Mouse (Mus musculus) heart, adult 2 months (tissue): ENCODE measurements around the gene Shisa3. TPM values are rescaled to one million over a fixed set of nuclear protein-coding genes. Genes with fewer than 3 reads are reported as not detected.
A peak's percentile ranks its signal among the peaks of the same experiment; 100 is the strongest.

Experiments
- DNase-seq, 2 experiments: peaks; one replicate each; pipeline ENCODE4 v3.0.0; 2021
- H3K27ac ChIP-seq: fragments of 200-600 bp; 2 replicates; pipeline ENCODE4 v1.8.1; 2022
- H3K27me3 ChIP-seq: fragments of 200-500 bp; 2 replicates; pipeline ENCODE4 v1.6.1; 2012; ENCODE audit warnings: mild to moderate bottlenecking, low read length, inconsistent platforms, mixed read lengths; ENCODE audit not compliant: control insufficient read depth, insufficient read depth
- H3K36me3 ChIP-seq: fragments of 200-500 bp; 2 replicates; pipeline ENCODE4 v1.6.1; 2012; ENCODE audit warnings: low read length, inconsistent platforms; ENCODE audit not compliant: control insufficient read depth, insufficient read depth
- H3K4me1 ChIP-seq: fragments of 200-500 bp; 2 replicates; pipeline ENCODE4 v1.6.1; 2011; ENCODE audit warnings: low read length; ENCODE audit not compliant: control insufficient read depth, insufficient read depth
- H3K4me3 ChIP-seq: fragments of 200-600 bp; 2 replicates; pipeline ENCODE4 v1.8.1; 2022
- H3K79me2 ChIP-seq: fragments of 200-500 bp; replicated peaks from 2 replicates; pipeline ENCODE4 v1.6.1; 2012; ENCODE audit warnings: mild to moderate bottlenecking, inconsistent platforms, low read length, moderate library complexity, mixed read lengths; ENCODE audit not compliant: control insufficient read depth, insufficient read depth
- H3K9ac ChIP-seq: fragments of 200-500 bp; 2 replicates; pipeline ENCODE4 v1.6.1; 2012; ENCODE audit warnings: low read depth, mild to moderate bottlenecking, control low read depth, inconsistent platforms, low read length, mixed read lengths
- CTCF ChIP-seq: fragments of 200-600 bp; IDR thresholded peaks from 2 replicates; pipeline ENCODE4 v1.8.1; 2022; ENCODE audit warnings: antibody characterized with exemption, mild to moderate bottlenecking, moderate library complexity
- EP300 ChIP-seq: fragments of 200-500 bp; IDR thresholded peaks from 2 replicates; pipeline ENCODE4 v1.6.1; 2011; ENCODE audit warnings: low read depth, low read length, control low read depth; ENCODE audit not compliant: insufficient read depth
- POLR2A ChIP-seq: fragments of 200-500 bp; IDR thresholded peaks from 2 replicates; pipeline ENCODE4 v1.6.1; 2011; ENCODE audit warnings: mild to moderate bottlenecking, low read depth, low read length, control low read depth; ENCODE audit not compliant: insufficient read depth
- WGBS: fragments of 180-500 bp; shearing (Covaris S2); methylation state at CpG from one replicate; pipeline ENCODE4 v1.1.7; 2018; 5-methylcytosine and 5-hydroxymethylcytosine counted together
- intact Hi-C: fragments of 180-260 bp; cut with DNase I; formaldehyde crosslinking; loops from one replicate; pipeline ENCODE4 v1.15.1; 2025
- microRNA-seq, 2 experiments: library from miRNA; unstranded; fragments of <30 nt; microRNA quantifications; one replicate each; pipeline ENCODE4 v1.2.0; 2021
- polyA plus RNA-seq: library from polyadenylated mRNA; depleted of rRNA; stranded (reverse); fragments of >200 nt; gene quantifications from 2 replicates; pipeline ENCODE4 v1.2.3, GENCODE M21; 2012; rRNA removed
- total RNA-seq, 2 experiments: library from RNA; stranded (reverse); gene quantifications; 2 replicates each; pipeline ENCODE4 v1.2.3; 2021

The Shisa3 gene
- total and polyA plus RNA-seq, 3 experiments, result 0.59 to 1.2 (median 0.80) TPM

GRCm38 (mm10) chr5:67656821-67657259 is 49.2 kb downstream of the Shisa3 start:
- DNase-seq, result no peak
- Histone ChIP-seq H3K4me1 (peaks cover 1% of the 10 kb centered on the region; the same call in 1 of the 2 replicates), H3K9ac (no peak overlapping the region), H3K4me3 (no peak overlapping the region), H3K36me3 (no peaks in the 10 kb centered on the region), H3K27me3 (no peaks in the 10 kb centered on the region), H3K79me2 (no peaks in the 10 kb centered on the region), H3K27ac (no peak overlapping the region)
- WGBS, result 87% methylated on average over 13 of the region's 13 CpGs
- TF ChIP-seq POLR2A (no peak), EP300 (no peak), CTCF (no peak)
- intact Hi-C loops, result no loop called here

- no peak for DNase-seq
- H3K9ac ChIP-seq, result no peak overlapping the region
- no peaks in the 10 kb centered on the region for H3K36me3 ChIP-seq
- TF ChIP-seq CTCF (no peak), POLR2A (no peak), EP300 (no peak)
- intact Hi-C loops, result no loop called here
- 89% methylated on average over 9 of the region's 9 CpGs for WGBS
- H3K79me2 ChIP-seq, result no peaks in the 10 kb centered on the region
- no peak overlapping the region for H3K27ac ChIP-seq
- H3K4me1 ChIP-seq, result peaks cover 1% of the 10 kb centered on the region; the same call in 1 of the 2 replicates
- no peak overlapping the region for H3K4me3 ChIP-seq
- H3K27me3 ChIP-seq, result no peaks in the 10 kb centered on the region
Observed at GRCm38 (mm10) chr5:67659864-67660263, 52.2 kb downstream of the Shisa3 start.

GRCm38 (mm10) chr5:67662715-67663114 is 55.0 kb downstream of the Shisa3 start:
- Histone ChIP-seq H3K36me3 (no peaks in the 10 kb centered on the region), H3K79me2 (no peaks in the 10 kb centered on the region), H3K27ac (no peak overlapping the region), H3K4me3 (no peak overlapping the region), H3K9ac (no peak overlapping the region), H3K4me1 (no peaks in the 10 kb centered on the region), H3K27me3 (no peaks in the 10 kb centered on the region)
- TF ChIP-seq POLR2A (no peak), EP300 (no peak), CTCF (no peak)
- no peak for DNase-seq
- 76% methylated on average over 6 of the region's 6 CpGs for WGBS
- intact Hi-C loops, result no loop called here

- peak; percentile 34 to 35 for DNase-seq
- intact Hi-C loops, result loop anchor here (2.0 kb wide), 1 partner anchor 57 kb away; no protein-coding TSS in a partner anchor
- no peak for TF ChIP-seq POLR2A
- no peak for TF ChIP-seq EP300
- TF ChIP-seq CTCF, result no peak
- Histone ChIP-seq H3K4me3 (no peak overlapping the region), H3K9ac (no peak overlapping the region), H3K27ac (peak overlapping the region; percentile 51; the same call in 1 of the 2 replicates), H3K27me3 (no peaks in the 10 kb centered on the region), H3K36me3 (peaks cover 6% of the 10 kb centered on the region), H3K4me1 (peaks cover 1% of the 10 kb centered on the region), H3K79me2 (no peaks in the 10 kb centered on the region)
- 34% methylated on average over 13 of the region's 13 CpGs for WGBS
Observed at GRCm38 (mm10) chr5:67669436-67669896, 61.8 kb downstream of the Shisa3 start.

GRCm38 (mm10) chr5:67670158-67670557 is 62.5 kb downstream of the Shisa3 start:
- Histone ChIP-seq H3K9ac (no peak overlapping the region), H3K4me3 (no peak overlapping the region), H3K27ac (no peak overlapping the region), H3K36me3 (peaks cover 6% of the 10 kb centered on the region), H3K4me1 (peaks cover 1% of the 10 kb centered on the region), H3K27me3 (no peaks in the 10 kb centered on the region), H3K79me2 (no peaks in the 10 kb centered on the region)
- DNase-seq, result no peak
- intact Hi-C loops, result no loop called here
- WGBS, result 81% methylated on average over 6 of the region's 6 CpGs
- no peak for TF ChIP-seq CTCF
- TF ChIP-seq EP300, result no peak
- TF ChIP-seq POLR2A, result no peak

- WGBS, result 74% methylated on average over 4 of the region's 4 CpGs
- Histone ChIP-seq H3K79me2 (no peaks in the 10 kb centered on the region), H3K4me1 (peaks cover 1% of the 10 kb centered on the region), H3K9ac (no peak overlapping the region), H3K4me3 (no peak overlapping the region), H3K27ac (no peak overlapping the region), H3K36me3 (peaks cover 6% of the 10 kb centered on the region), H3K27me3 (no peaks in the 10 kb centered on the region)
- no peak for DNase-seq
- intact Hi-C loops, result no loop called here
- TF ChIP-seq EP300 (no peak), CTCF (no peak), POLR2A (no peak)
Observed at GRCm38 (mm10) chr5:67673008-67673407, 65.3 kb downstream of the Shisa3 start.

Small RNA genes within 50 kb of the gene (microRNA-seq; reads per million reads assigned to microRNA genes)
- 0 reads per million in 2 experiments for gene Gm23617

Other genes starting within 250 kb of the Shisa3 start
- gene Bend4, start 179.6 kb upstream of the Shisa3 start, total RNA-seq, result 1 to 10 TPM; 2.4 TPM
- gene Bend4, start 179.6 kb upstream of the Shisa3 start, polyA plus RNA-seq, result 0.88 and 1.00 TPM in 2 replicates
- gene Atp8a1, start 239.6 kb downstream of the Shisa3 start, total RNA-seq, result 10 to 100 TPM; 21.8 to 21.9 TPM
- 8.8 and 15.3 TPM in 2 replicates for gene Atp8a1, start 239.6 kb downstream of the Shisa3 start, polyA plus RNA-seq